Mouse (Mus musculus) embryonic facial prominence, embryonic 13.5 days (tissue): ENCODE results near the gene Kcnj3. TPM values are rescaled to one million over a fixed set of nuclear protein-coding genes. Genes with fewer than 3 reads are reported as not detected.

Experiments
- ATAC-seq: fragments of 200-750 bp; cut with Nextera tagmentation; 2 replicates; pipeline ENCODE4 v1.8.0; 2017; ENCODE audit warnings: low read depth; ENCODE audit not compliant: insufficient number of reproducible peaks, insufficient read depth, low FRiP score, low TSS enrichment
- H3K27ac ChIP-seq: fragments of 300-500 bp; sonication (generic); 2 replicates; pipeline ENCODE4 v1.5.1; 2015; ENCODE audit warnings: moderate library complexity, mild to moderate bottlenecking, inconsistent platforms
- H3K27me3 ChIP-seq: fragments of 300-500 bp; sonication (generic); 2 replicates; pipeline ENCODE4 v1.6.1; 2015; ENCODE audit warnings: mild to moderate bottlenecking, inconsistent platforms
- H3K36me3 ChIP-seq: fragments of 300-500 bp; sonication (generic); 2 replicates; pipeline ENCODE4 v1.6.1; 2015; ENCODE audit warnings: mild to moderate bottlenecking, inconsistent platforms
- H3K4me1 ChIP-seq: fragments of 300-500 bp; sonication (generic); 2 replicates; pipeline ENCODE4 v1.6.1; 2015; ENCODE audit warnings: inconsistent platforms
- H3K4me2 ChIP-seq: fragments of 300-500 bp; sonication (generic); 2 replicates; pipeline ENCODE4 v1.6.1; 2015; ENCODE audit warnings: moderate library complexity, mild to moderate bottlenecking, inconsistent platforms
- H3K4me3 ChIP-seq: fragments of 300-500 bp; sonication (generic); 2 replicates; pipeline ENCODE4 v1.5.1; 2015; ENCODE audit warnings: mild to moderate bottlenecking, inconsistent platforms
- H3K9ac ChIP-seq: fragments of 300-500 bp; sonication (generic); 2 replicates; pipeline ENCODE4 v1.6.1; 2015; ENCODE audit warnings: mild to moderate bottlenecking, inconsistent platforms
- H3K9me3 ChIP-seq: fragments of 300-500 bp; sonication (generic); 2 replicates; pipeline ENCODE4 v1.6.1; 2016; ENCODE audit warnings: inconsistent platforms
- WGBS: fragments of 180-500 bp; shearing (Covaris S2); methylation state at CpG from one replicate; pipeline ENCODE4 v1.1.7; 2015; ENCODE audit warnings: mixed read lengths; 5-methylcytosine and 5-hydroxymethylcytosine counted together
- polyA plus RNA-seq: library from polyadenylated mRNA; unstranded; fragments of >200 nt; fragmentation: Nextera tagmentation; extraction: Ambion mirVana; gene quantifications from 2 replicates; pipeline ENCODE4 v1.2.1, GENCODE M21; 2015

Kcnj3 gene
- polyA plus RNA-seq, 1 experiment from 2014 or later: 0.22 TPM

DNA sequence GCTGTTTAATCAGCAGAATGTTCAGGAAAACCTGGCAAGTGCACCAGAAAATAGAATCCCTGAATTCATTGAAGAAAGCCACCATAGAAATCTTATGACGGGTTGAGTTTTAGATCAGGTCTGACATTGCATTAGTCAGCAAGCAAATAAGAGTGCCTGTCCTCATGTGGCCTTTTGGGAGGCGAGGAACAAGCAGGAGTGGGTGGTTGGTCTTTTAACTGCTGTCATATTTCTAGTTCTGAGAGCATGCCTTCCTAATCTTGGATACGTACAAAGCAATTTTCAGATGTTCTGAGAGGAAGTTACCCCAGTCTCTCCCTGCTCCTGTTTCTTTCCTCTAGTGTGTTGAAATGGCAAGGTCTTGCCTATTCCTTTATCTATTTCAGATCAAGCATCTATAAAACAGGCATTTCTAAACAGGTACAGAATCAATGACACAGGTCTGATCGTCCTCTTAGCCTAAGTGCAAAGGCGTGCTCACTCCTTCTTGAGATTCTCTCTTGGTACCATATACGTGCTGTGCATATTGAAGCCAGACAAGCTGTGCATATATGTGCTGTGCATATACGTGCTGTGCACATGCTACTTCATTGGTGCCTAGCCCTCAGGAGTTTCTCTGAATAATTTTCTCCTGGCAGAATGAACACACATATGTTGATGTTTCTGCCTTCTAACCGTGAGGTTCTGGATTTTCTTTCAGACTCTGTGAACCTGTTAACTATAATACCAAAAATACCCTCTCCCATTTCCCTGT lies 97.1 kb downstream of the Kcnj3 start:
- ATAC-seq: no peak
- Histone ChIP-seq H3K27ac (no peak overlapping the region), H3K4me2 (no peak overlapping the region), H3K9ac (no peak overlapping the region), H3K36me3 (no peaks in the 10 kb centered on the region), H3K9me3 (no peaks in the 10 kb centered on the region), H3K4me1 (no peaks in the 10 kb centered on the region), H3K4me3 (no peak overlapping the region), H3K27me3 (no peaks in the 10 kb centered on the region)
- 84% methylated on average over 8 of the region's 8 CpGs for WGBS

DNA sequence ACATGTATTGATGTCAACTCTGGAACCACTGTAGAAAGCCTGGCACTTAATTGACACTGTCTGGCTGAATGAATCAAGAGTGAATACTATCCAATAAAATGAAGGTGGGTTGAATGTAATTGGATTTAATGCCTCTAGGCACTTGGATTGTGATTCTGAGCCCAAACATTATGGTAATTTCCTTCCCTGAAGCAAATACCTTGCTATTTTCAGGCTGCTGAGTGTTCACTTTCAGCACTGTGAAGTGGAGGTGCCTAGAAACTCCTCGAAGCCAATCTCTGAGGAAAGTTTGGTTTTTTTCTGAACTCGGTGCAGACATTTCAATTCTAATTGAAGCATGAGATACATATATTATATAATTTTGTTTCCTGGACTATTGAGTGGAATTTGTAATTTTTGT lies 99.2 kb downstream of the Kcnj3 start:
- H3K36me3 ChIP-seq: no peaks in the 10 kb centered on the region
- WGBS: 66% methylated on average over 2 of the region's 2 CpGs
- ATAC-seq: no peak
- no peaks in the 10 kb centered on the region for H3K27me3 ChIP-seq
- H3K4me1 ChIP-seq: no peaks in the 10 kb centered on the region
- no peak overlapping the region for H3K4me2 ChIP-seq
- H3K9ac ChIP-seq: no peak overlapping the region
- H3K9me3 ChIP-seq: no peaks in the 10 kb centered on the region
- no peak overlapping the region for H3K4me3 ChIP-seq
- H3K27ac ChIP-seq: no peak overlapping the region

DNA sequence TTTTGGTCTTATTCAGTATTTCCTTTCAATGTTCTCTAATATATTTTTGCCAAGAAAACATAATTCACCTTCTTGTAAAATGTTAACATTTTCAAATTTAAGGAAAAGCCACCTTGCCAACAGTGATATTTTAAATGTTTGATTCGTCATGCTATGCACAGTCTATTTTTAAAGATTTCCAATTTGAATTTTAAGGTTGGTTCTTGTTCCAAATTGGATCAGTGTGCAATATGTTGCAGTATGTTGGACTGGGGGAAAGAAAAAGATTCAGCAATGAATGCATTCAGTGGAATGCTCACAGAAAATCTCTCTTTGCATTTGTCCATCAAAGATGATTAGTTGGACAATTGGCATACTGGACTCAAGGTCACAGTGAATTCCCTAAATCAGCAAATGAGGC lies 99.7 kb downstream of the Kcnj3 start:
- 78% methylated on average over 1 of the region's 1 CpGs for WGBS
- no peak overlapping the region for H3K4me3 ChIP-seq
- H3K4me2 ChIP-seq: no peak overlapping the region
- no peaks in the 10 kb centered on the region for H3K27me3 ChIP-seq
- H3K4me1 ChIP-seq: no peaks in the 10 kb centered on the region
- H3K36me3 ChIP-seq: no peaks in the 10 kb centered on the region
- no peak overlapping the region for H3K9ac ChIP-seq
- ATAC-seq: no peak
- H3K9me3 ChIP-seq: no peaks in the 10 kb centered on the region
- no peak overlapping the region for H3K27ac ChIP-seq

DNA sequence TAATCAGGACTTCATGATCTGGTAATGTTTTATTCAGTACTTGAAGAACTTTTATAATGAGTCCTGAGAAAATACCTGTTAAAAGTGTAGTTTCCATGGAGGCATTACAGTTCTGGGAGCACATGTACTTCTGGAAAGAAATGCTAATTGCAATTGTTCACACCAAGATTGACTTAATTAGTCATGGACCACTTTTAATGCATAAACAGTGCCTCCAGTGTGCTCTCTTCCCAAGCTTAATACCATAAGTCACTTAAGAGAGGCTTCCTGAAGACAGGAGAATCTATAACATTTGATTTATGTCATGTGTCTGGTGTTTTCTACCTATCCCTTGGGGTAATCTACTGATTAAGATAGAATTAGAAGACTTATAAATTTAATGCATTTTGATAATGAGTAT lies 111.8 kb downstream of the Kcnj3 start:
- Histone ChIP-seq H3K4me1 (no peaks in the 10 kb centered on the region), H3K27ac (no peak overlapping the region), H3K36me3 (no peaks in the 10 kb centered on the region), H3K27me3 (no peaks in the 10 kb centered on the region), H3K4me2 (no peak overlapping the region), H3K9me3 (no peaks in the 10 kb centered on the region), H3K4me3 (no peak overlapping the region), H3K9ac (no peak overlapping the region)
- no peak for ATAC-seq

DNA sequence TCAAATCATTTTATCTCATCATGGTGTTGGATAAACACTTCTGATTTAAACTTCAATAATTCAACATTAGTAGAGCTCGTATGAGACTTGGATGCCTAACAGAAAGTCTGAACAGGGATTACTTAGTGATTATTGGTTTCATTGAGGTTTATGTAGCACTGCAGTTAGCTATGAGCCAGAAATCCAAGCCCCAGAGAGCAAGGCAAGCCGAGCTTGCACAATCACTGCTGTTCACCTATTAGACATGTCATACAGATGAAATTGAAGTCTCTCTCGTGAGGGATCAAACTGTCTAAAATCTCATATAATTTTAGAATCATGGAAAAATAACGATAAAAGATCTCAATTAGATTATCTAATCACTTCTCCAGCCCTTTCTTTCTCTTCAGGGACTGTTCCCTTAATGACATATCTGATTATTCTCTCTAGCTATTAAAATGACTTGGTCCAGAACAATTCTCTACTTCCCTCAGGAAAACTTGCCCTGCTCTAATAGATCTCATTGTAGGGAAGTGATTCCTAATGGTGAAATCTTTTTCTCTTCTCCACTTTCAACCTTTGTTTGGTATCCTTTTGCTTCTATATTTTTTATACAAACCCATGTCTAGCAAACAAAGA lies 122.7 kb downstream of the Kcnj3 start:
- H3K4me3 ChIP-seq: no peak overlapping the region
- H3K4me1 ChIP-seq: no peaks in the 10 kb centered on the region
- H3K9ac ChIP-seq: no peak overlapping the region
- no peak overlapping the region for H3K27ac ChIP-seq
- H3K36me3 ChIP-seq: no peaks in the 10 kb centered on the region
- H3K4me2 ChIP-seq: no peak overlapping the region
- H3K27me3 ChIP-seq: no peaks in the 10 kb centered on the region
- WGBS: 77% methylated on average over 4 of the region's 4 CpGs
- ATAC-seq: no peak
- no peaks in the 10 kb centered on the region for H3K9me3 ChIP-seq

DNA sequence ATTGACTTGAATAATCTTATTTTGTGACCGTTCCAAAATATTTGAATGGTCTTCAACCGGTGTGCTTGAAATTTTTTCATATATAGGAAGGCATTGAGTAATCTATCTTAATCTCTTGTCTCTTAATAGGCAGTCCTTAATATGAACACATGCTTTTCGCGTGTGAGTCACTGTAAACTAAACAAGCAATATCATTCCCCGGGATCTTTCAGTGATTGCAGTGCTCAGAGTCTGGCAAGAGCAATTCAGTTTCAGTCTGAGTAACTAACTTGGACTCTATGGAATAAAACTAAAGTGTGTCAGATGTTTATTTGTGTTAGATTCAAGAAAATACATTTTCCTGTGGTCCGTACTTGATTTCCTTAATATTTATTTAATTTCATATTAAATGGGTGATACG lies 133.5 kb downstream of the Kcnj3 start:
- 89% methylated on average over 7 of the region's 7 CpGs for WGBS
- H3K4me2 ChIP-seq: no peak overlapping the region
- no peak overlapping the region for H3K9ac ChIP-seq

DNA sequence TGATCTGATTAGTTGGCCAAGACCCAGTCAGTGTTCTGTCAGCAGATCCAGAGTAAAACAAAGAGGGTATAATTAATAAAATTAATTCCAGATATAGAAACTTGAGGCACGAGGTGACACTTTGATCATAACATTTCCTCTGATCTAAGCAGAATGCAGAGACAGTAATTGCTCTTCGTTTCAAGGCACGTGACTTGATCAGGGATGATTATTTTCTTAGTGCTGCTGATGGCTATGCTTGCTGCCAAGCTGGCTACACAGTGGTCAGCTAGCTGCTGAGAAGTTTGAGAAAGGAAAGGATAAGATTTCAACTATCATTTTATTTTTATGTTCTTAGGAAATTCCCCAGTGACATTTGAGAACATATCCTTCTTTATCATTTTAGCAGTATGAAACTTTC lies 135.7 kb downstream of the Kcnj3 start:
- no peaks in the 10 kb centered on the region for H3K36me3 ChIP-seq
- H3K4me2 ChIP-seq: no peak overlapping the region
- no peak overlapping the region for H3K27ac ChIP-seq
- ATAC-seq: no peak
- no peaks in the 10 kb centered on the region for H3K9me3 ChIP-seq
- no peaks in the 10 kb centered on the region for H3K4me1 ChIP-seq
- H3K9ac ChIP-seq: no peak overlapping the region
- no peak overlapping the region for H3K4me3 ChIP-seq
- WGBS: 27% methylated on average over 3 of the region's 3 CpGs
- H3K27me3 ChIP-seq: no peaks in the 10 kb centered on the region

More for the DNA sequence above, 133.5 kb downstream of the Kcnj3 start:
- Histone ChIP-seq H3K27me3 (no peaks in the 10 kb centered on the region), H3K9me3 (no peaks in the 10 kb centered on the region), H3K36me3 (no peaks in the 10 kb centered on the region), H3K27ac (no peak overlapping the region), H3K4me1 (no peaks in the 10 kb centered on the region), H3K4me3 (no peak overlapping the region)
- ATAC-seq: no peak

DNA sequence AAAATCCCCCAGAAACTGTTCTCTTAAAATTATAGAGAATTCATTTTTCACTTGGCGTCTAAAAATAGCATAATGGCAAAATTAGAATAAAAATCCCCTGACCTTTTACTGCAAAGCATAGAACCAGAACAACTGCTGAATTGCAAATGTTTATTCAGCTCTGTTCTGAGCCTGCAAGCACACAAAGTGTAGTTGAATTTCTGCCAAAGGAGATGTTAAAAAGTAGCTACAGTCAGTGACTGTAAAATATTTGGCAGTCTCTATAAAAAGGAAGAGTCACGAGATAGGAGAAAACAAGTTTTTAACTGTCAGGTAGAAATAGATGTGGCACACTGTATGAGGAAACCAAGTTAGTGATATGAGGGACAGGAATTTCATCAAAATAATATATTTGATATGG lies 144.5 kb downstream of the Kcnj3 start:
- ATAC-seq: no peak
- no peaks in the 10 kb centered on the region for H3K4me1 ChIP-seq
- no peak overlapping the region for H3K4me2 ChIP-seq
- H3K4me3 ChIP-seq: no peak overlapping the region
- 70% methylated on average over 2 of the region's 2 CpGs for WGBS
- no peak overlapping the region for H3K9ac ChIP-seq
- no peaks in the 10 kb centered on the region for H3K27me3 ChIP-seq
- H3K27ac ChIP-seq: no peak overlapping the region
- no peaks in the 10 kb centered on the region for H3K36me3 ChIP-seq
- no peaks in the 10 kb centered on the region for H3K9me3 ChIP-seq

DNA sequence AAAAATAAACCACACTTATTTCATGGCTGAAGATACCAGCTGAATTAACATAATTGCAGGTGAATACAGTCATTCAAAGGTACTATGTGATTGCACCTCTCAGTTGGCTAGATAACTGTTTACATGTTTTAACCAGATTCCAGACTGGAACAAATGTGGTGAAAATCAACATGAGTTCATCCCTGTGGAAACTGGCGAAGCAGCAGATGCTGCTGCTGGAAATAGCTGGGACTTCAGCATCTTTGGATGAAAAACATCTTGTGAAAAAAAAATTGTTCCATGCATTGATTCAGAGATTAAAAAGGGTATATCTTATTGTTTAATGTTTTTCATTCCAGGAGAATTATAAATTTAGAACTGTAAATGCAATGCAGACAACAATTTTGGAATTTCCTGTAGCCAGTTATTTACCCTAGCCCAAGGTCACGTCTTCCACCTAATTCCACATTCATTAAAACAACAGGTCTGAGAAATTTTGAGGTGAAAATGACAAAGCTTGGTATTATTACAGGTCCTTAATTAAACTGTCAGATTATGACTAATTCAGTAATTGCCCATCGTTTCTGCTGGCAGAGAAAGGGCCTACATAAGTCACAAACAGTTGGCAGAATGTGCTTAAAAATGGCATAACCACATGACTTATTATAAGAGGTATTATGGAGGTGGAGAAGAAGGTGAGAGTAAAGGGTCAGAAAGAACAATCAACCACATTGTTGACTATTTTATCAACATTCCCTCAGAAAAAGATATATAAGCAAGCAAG lies 155.6 kb downstream of the Kcnj3 start:
- H3K9me3 ChIP-seq: no peaks in the 10 kb centered on the region
- 42% methylated on average over 3 of the region's 3 CpGs for WGBS
- no peaks in the 10 kb centered on the region for H3K36me3 ChIP-seq
- no peak overlapping the region for H3K4me3 ChIP-seq
- no peak overlapping the region for H3K4me2 ChIP-seq
- H3K9ac ChIP-seq: no peak overlapping the region
- ATAC-seq: no peak
- H3K27ac ChIP-seq: no peak overlapping the region
- no peaks in the 10 kb centered on the region for H3K27me3 ChIP-seq
- no peaks in the 10 kb centered on the region for H3K4me1 ChIP-seq
